Mouse (Mus musculus): ENCODE results near the gene Rasa1. TPM values are rescaled to one million over a fixed set of nuclear protein-coding genes. Genes with fewer than 3 reads are reported as not detected.

The Rasa1 gene
- polyA plus RNA-seq, 1 experiment: 20.1 TPM

- no peak overlapping the region for H3K27ac ChIP-seq (ENCODE audit: control insufficient read depth, insufficient read depth, low read depth, low read length, poor library complexity)
- peaks cover 1% of the 10 kb centered on the region; the same call in 1 of the 2 replicates for H3K4me1 ChIP-seq (ENCODE audit: control insufficient read depth, insufficient read depth, low read length)
- no peak overlapping the region for H3K4me3 ChIP-seq (replicated peaks; ENCODE audit: control insufficient read depth, low read depth, low read length)
- no peak for TF ChIP-seq POLR2A (IDR thresholded peaks at IDR 0.05; ENCODE audit: borderline replicate concordance, control insufficient read depth, low read depth, low read length)
- TF ChIP-seq CTCF (IDR thresholded peaks at IDR 0.05; ENCODE audit: control insufficient read depth, insufficient read depth, low read length): no peak
Measured at GRCm38 (mm10) chr13:85282626-85283025, 6.3 kb downstream of the Rasa1 start.

DNA sequence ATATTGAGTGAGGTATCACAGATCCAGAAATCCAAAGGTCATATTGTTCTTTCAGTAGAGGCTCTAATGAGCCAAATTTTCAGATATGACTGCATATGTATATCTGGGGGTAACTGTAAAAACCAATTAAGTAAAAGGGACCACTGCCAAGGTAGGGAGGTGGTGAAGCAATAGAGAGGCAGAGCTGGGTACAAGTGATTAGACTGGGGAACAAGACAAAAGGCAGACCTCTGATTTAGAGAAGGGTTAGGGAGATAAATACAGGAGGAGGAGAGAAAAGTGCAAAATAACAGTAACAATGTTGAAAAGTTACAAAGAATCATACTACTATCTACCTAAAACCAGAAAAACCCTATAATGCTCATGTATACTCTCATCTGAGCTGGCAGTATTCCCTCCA, 10.0 kb downstream of the Rasa1 start:
- Histone ChIP-seq H3K27ac (ENCODE audit: control insufficient read depth, insufficient read depth, low read depth, low read length, poor library complexity) (no peak overlapping the region), H3K4me3 (replicated peaks; ENCODE audit: control insufficient read depth, low read depth, low read length) (no peak overlapping the region), H3K4me1 (ENCODE audit: control insufficient read depth, insufficient read depth, low read length) (peaks cover 1% of the 10 kb centered on the region; the same call in 1 of the 2 replicates)
- TF ChIP-seq POLR2A (IDR thresholded peaks at IDR 0.05; ENCODE audit: borderline replicate concordance, control insufficient read depth, low read depth, low read length): no peak
- TF ChIP-seq CTCF (IDR thresholded peaks at IDR 0.05; ENCODE audit: control insufficient read depth, insufficient read depth, low read length): no peak

GRCm38 (mm10) chr13:85274572-85274971, 14.4 kb downstream of the Rasa1 start:
- 91% methylated on average over 1 of the region's 1 CpGs for WGBS
- H3K27ac ChIP-seq (ENCODE audit: control insufficient read depth, insufficient read depth, low read depth, low read length, poor library complexity): no peak overlapping the region
- H3K4me1 ChIP-seq (ENCODE audit: control insufficient read depth, insufficient read depth, low read length): no peaks in the 10 kb centered on the region
- no peak for TF ChIP-seq POLR2A (IDR thresholded peaks at IDR 0.05; ENCODE audit: borderline replicate concordance, control insufficient read depth, low read depth, low read length)
- no peak for TF ChIP-seq CTCF (IDR thresholded peaks at IDR 0.05; ENCODE audit: control insufficient read depth, insufficient read depth, low read length)
- no peak overlapping the region for H3K4me3 ChIP-seq (replicated peaks; ENCODE audit: control insufficient read depth, low read depth, low read length)

- no peak overlapping the region for H3K4me3 ChIP-seq (replicated peaks; ENCODE audit: control insufficient read depth, low read depth, low read length)
- TF ChIP-seq CTCF (IDR thresholded peaks at IDR 0.05; ENCODE audit: control insufficient read depth, insufficient read depth, low read length) (no peak), POLR2A (IDR thresholded peaks at IDR 0.05; ENCODE audit: borderline replicate concordance, control insufficient read depth, low read depth, low read length) (no peak)
- no peaks in the 10 kb centered on the region for H3K4me1 ChIP-seq (ENCODE audit: control insufficient read depth, insufficient read depth, low read length)
- H3K27ac ChIP-seq (ENCODE audit: control insufficient read depth, insufficient read depth, low read depth, low read length, poor library complexity): no peak overlapping the region
Measured at GRCm38 (mm10) chr13:85273788-85274187, 15.1 kb downstream of the Rasa1 start.

GRCm38 (mm10) chr13:85238760-85239159, 50.2 kb downstream of the Rasa1 start:
- Histone ChIP-seq H3K4me3 (replicated peaks; ENCODE audit: control insufficient read depth, low read depth, low read length) (no peak overlapping the region), H3K27ac (ENCODE audit: control insufficient read depth, insufficient read depth, low read depth, low read length, poor library complexity) (no peak overlapping the region), H3K4me1 (ENCODE audit: control insufficient read depth, insufficient read depth, low read length) (no peaks in the 10 kb centered on the region)
- TF ChIP-seq CTCF (IDR thresholded peaks at IDR 0.05; ENCODE audit: control insufficient read depth, insufficient read depth, low read length): no peak
- TF ChIP-seq POLR2A (IDR thresholded peaks at IDR 0.05; ENCODE audit: borderline replicate concordance, control insufficient read depth, low read depth, low read length): no peak
- WGBS: 89% methylated on average over 7 of the region's 7 CpGs

DNA sequence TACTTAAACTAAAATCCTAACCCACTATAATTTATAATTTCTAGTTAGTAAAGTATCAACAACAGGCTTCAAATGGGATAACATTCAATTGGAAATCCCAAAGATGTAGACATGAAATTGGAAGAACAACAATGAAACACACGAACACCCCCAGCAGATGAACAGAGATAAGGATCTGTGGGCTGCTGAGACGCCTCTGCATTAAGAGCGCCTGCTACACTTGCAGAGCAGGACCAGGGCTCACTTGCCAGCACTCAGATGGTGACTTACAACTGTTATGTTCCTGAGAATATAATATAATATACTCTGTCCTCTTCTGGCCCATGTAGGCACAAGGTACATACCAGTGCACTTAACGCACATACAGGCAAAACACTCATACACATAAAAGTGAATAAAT, 70.3 kb downstream of the Rasa1 start:
- Histone ChIP-seq H3K4me1 (ENCODE audit: control insufficient read depth, insufficient read depth, low read length) (no peaks in the 10 kb centered on the region), H3K4me3 (replicated peaks; ENCODE audit: control insufficient read depth, low read depth, low read length) (no peak overlapping the region), H3K27ac (ENCODE audit: control insufficient read depth, insufficient read depth, low read depth, low read length, poor library complexity) (no peak overlapping the region)
- 73% methylated on average over 4 of the region's 4 CpGs for WGBS
- TF ChIP-seq POLR2A (IDR thresholded peaks at IDR 0.05; ENCODE audit: borderline replicate concordance, control insufficient read depth, low read depth, low read length) (no peak), CTCF (IDR thresholded peaks at IDR 0.05; ENCODE audit: control insufficient read depth, insufficient read depth, low read length) (no peak)

- no peak overlapping the region for H3K27ac ChIP-seq (ENCODE audit: control insufficient read depth, insufficient read depth, low read depth, low read length, poor library complexity)
- TF ChIP-seq POLR2A (IDR thresholded peaks at IDR 0.05; ENCODE audit: borderline replicate concordance, control insufficient read depth, low read depth, low read length) (no peak), CTCF (IDR thresholded peaks at IDR 0.05; ENCODE audit: control insufficient read depth, insufficient read depth, low read length) (no peak)
- H3K4me1 ChIP-seq (ENCODE audit: control insufficient read depth, insufficient read depth, low read length): no peaks in the 10 kb centered on the region
- H3K4me3 ChIP-seq (replicated peaks; ENCODE audit: control insufficient read depth, low read depth, low read length): no peak overlapping the region
- 76% methylated on average over 1 of the region's 1 CpGs for WGBS
Measured at GRCm38 (mm10) chr13:85210353-85210752, 78.6 kb downstream of the Rasa1 start.

GRCm38 (mm10) chr13:85208656-85209055, 80.3 kb downstream of the Rasa1 start:
- TF ChIP-seq POLR2A (IDR thresholded peaks at IDR 0.05; ENCODE audit: borderline replicate concordance, control insufficient read depth, low read depth, low read length) (no peak), CTCF (IDR thresholded peaks at IDR 0.05; ENCODE audit: control insufficient read depth, insufficient read depth, low read length) (no peak)
- WGBS: 95% methylated on average over 6 of the region's 6 CpGs
- H3K27ac ChIP-seq (ENCODE audit: control insufficient read depth, insufficient read depth, low read depth, low read length, poor library complexity): no peak overlapping the region
- no peak overlapping the region for H3K4me3 ChIP-seq (replicated peaks; ENCODE audit: control insufficient read depth, low read depth, low read length)
- no peaks in the 10 kb centered on the region for H3K4me1 ChIP-seq (ENCODE audit: control insufficient read depth, insufficient read depth, low read length)

GRCm38 (mm10) chr13:85207493-85207892, 81.4 kb downstream of the Rasa1 start:
- Histone ChIP-seq H3K27ac (ENCODE audit: control insufficient read depth, insufficient read depth, low read depth, low read length, poor library complexity) (no peak overlapping the region), H3K4me3 (replicated peaks; ENCODE audit: control insufficient read depth, low read depth, low read length) (no peak overlapping the region), H3K4me1 (ENCODE audit: control insufficient read depth, insufficient read depth, low read length) (no peaks in the 10 kb centered on the region)
- 56% methylated on average over 2 of the region's 2 CpGs for WGBS
- TF ChIP-seq CTCF (IDR thresholded peaks at IDR 0.05; ENCODE audit: control insufficient read depth, insufficient read depth, low read length): no peak
- TF ChIP-seq POLR2A (IDR thresholded peaks at IDR 0.05; ENCODE audit: borderline replicate concordance, control insufficient read depth, low read depth, low read length): no peak

Measured in bone marrow, adult 2 months (tissue).